ENCODE assay signal across 8 mouse cellular contexts in the genomic region with DNA sequence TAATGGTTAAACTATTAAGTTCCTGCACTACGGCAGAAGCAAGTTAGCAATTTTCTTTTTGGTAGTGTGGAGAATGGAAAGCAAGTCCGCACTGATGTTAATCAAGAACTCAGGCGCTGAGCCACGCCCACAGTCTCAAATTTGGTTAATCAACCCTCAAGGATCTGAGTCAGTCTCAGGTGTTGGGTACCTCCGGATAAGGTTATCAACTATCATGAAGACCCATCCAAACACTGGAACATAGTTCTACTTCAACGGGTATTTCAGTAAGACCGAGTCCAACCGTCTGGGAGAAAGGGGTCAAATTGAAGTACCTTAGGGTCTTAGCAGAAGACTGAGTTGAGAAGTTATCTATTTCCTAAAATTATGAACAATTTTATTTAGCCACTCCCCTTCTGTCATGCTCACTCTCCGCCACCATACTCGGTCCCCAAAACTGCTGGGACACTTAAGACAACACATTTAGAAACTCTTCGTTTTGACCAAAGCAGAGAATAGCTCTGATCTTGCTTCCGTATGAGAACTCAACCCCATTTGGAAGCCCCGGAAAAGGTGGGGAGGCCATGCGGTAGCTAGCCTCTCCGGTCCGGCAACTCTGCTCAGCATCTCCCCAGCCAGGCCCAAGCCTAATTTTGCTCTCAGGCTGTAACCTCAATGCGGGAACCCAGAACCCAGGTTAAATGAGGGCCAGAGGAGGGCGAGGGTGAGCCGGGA. TPM values are rescaled to one million over a fixed set of nuclear protein-coding genes. Genes with fewer than 3 reads are reported as not detected.
DNase-seq lines count a peak whose midpoint lies in the region; ATAC-seq and TF ChIP-seq lines count a peak whose summit lies in the region.

No protein-coding gene starts in this region.

- peaks cover 4% of the 10 kb centered on the region; the same call in 1 of the 2 replicates for H3K4me1 ChIP-seq in heart, adult 2 months (ENCODE audit: control insufficient read depth, insufficient read depth, low read length)
- H3K4me1 ChIP-seq in heart, postnatal 0 days (ENCODE audit: control insufficient read depth, insufficient read depth), result peaks cover 4% of the 10 kb centered on the region
- H3K4me1 ChIP-seq in limb, embryonic 11.5 days (ENCODE audit: control insufficient read depth, insufficient read depth, low read length), result 0 out of 2 replicates have a peak, but pooled peaks cover 2% of the 10 kb centered on the region
- H3K4me1 ChIP-seq in neural tube, embryonic 12.5 days, result peaks cover 8% of the 10 kb centered on the region

- intact Hi-C loops in heart, adult 2 months (cut with DNase I), result loop anchor here (1.0 to 10.0 kb wide), 3 partner anchors 23 to 108 kb away; partner anchors contain the start of genes Ccdc47, Ddx42, Gm10840 and Limd2
- intact Hi-C loops in heart, postnatal 14 days (cut with DNase I), result no loop called here
- intact Hi-C loops in left cerebral cortex, postnatal 14 days (cut with DNase I), result no loop called here

- 7% methylated on average over 19 of the region's 19 CpGs for WGBS in heart, adult 2 months
- WGBS in heart, postnatal 0 days, result 10% methylated on average over 19 of the region's 19 CpGs
- 14% methylated on average over 19 of the region's 19 CpGs for WGBS in limb, embryonic 11.5 days
- 11% methylated on average over 19 of the region's 19 CpGs for WGBS in neural tube, embryonic 12.5 days

- H3K4me3 ChIP-seq in heart, adult 2 months, result peak overlapping the region; percentile 72
- peak overlapping the region; percentile 73 for H3K4me3 ChIP-seq in heart, postnatal 0 days (ENCODE audit: low read depth, low read length)
- peak overlapping the region; percentile 69 for H3K4me3 ChIP-seq in limb, embryonic 11.5 days (ENCODE audit: low read depth, low read length)
- H3K4me3 ChIP-seq in neural tube, embryonic 12.5 days, result peak overlapping the region; percentile 73

- no peak for TF ChIP-seq CTCF in heart, adult 2 months (IDR thresholded peaks at IDR 0.05)
- no peak for TF ChIP-seq CTCF in heart, postnatal 0 days (IDR thresholded peaks at IDR 0.05; ENCODE audit: low read depth)

- no peaks in the 10 kb centered on the region for H3K27me3 ChIP-seq in heart, adult 2 months (ENCODE audit: control insufficient read depth, insufficient read depth, low read length)
- no peaks in the 10 kb centered on the region for H3K27me3 ChIP-seq in heart, postnatal 0 days (ENCODE audit: control insufficient read depth, insufficient read depth, low read length)
- H3K27me3 ChIP-seq in limb, embryonic 11.5 days (ENCODE audit: control insufficient read depth, insufficient read depth, low read length), result no peaks in the 10 kb centered on the region
- H3K27me3 ChIP-seq in neural tube, embryonic 12.5 days (replicated peaks), result no peaks in the 10 kb centered on the region

- peak overlapping the region; percentile 76 for H3K4me2 ChIP-seq in heart, postnatal 0 days (ENCODE audit: low read depth, low read length)
- peak overlapping the region; percentile 59 for H3K4me2 ChIP-seq in limb, embryonic 11.5 days (ENCODE audit: low read depth, severe bottlenecking)
- peak overlapping the region; percentile 78 for H3K4me2 ChIP-seq in neural tube, embryonic 12.5 days (replicated peaks)

- TF ChIP-seq EP300 in heart, adult 2 months (IDR thresholded peaks at IDR 0.05; ENCODE audit: insufficient read depth, low read depth, low read length), result 0 out of 2 replicates have a peak, but pooled peaks have one; percentile 21
- TF ChIP-seq EP300 in heart, postnatal 0 days (IDR thresholded peaks at IDR 0.05; ENCODE audit: low read depth), result no peak

- no peak for DNase-seq in heart, adult 2 months
- DNase-seq in heart, postnatal 14 days, result no peak
- DNase-seq in R1 (ENCODE audit: low read depth, low spot score) (peak; percentile 34), adipocyte (ENCODE audit: low spot score) (no peak)
- DNase-seq in heart, postnatal 0 days (ENCODE audit: low spot score), result no peak
- DNase-seq in limb, embryonic 11.5 days (ENCODE audit: low spot score), result no peak
- no peak for DNase-seq in left cerebral cortex, postnatal 14 days (ENCODE audit: low spot score in 2 of 2)

- peak overlapping the region; percentile 84 for H3K9ac ChIP-seq in heart, adult 2 months (ENCODE audit: low read depth, low read length)
- H3K9ac ChIP-seq in heart, postnatal 0 days (replicated peaks; ENCODE audit: low read depth, low read length), result peak overlapping the region; percentile 69
- H3K9ac ChIP-seq in limb, embryonic 11.5 days (ENCODE audit: low read length), result peak overlapping the region; percentile 79
- peak overlapping the region; percentile 67 for H3K9ac ChIP-seq in neural tube, embryonic 12.5 days

- no peaks in the 10 kb centered on the region for H3K79me2 ChIP-seq in heart, adult 2 months (replicated peaks; ENCODE audit: control insufficient read depth, insufficient read depth, low read length)

- no peak for TF ChIP-seq POLR2A in heart, adult 2 months (IDR thresholded peaks at IDR 0.05; ENCODE audit: insufficient read depth, low read depth, low read length)

- peaks cover 3% of the 10 kb centered on the region; the same call in 1 of the 2 replicates for H3K36me3 ChIP-seq in heart, adult 2 months (ENCODE audit: control insufficient read depth, insufficient read depth, low read length)
- H3K36me3 ChIP-seq in heart, postnatal 0 days (replicated peaks; ENCODE audit: control insufficient read depth, insufficient read depth, low read length), result peaks cover 15% of the 10 kb centered on the region
- no peaks in the 10 kb centered on the region; the same call in 1 of the 2 replicates for H3K36me3 ChIP-seq in limb, embryonic 11.5 days (ENCODE audit: control insufficient read depth, insufficient read depth, low read length)
- peaks cover 15% of the 10 kb centered on the region for H3K36me3 ChIP-seq in neural tube, embryonic 12.5 days

- H3K9me3 ChIP-seq in heart, postnatal 0 days (replicated peaks; ENCODE audit: control insufficient read depth, low read length), result no peaks in the 10 kb centered on the region
- no peaks in the 10 kb centered on the region for H3K9me3 ChIP-seq in limb, embryonic 11.5 days (ENCODE audit: control insufficient read depth, low read length)
- H3K9me3 ChIP-seq in neural tube, embryonic 12.5 days, result no peaks in the 10 kb centered on the region

- ATAC-seq in heart, postnatal 0 days (ENCODE audit: insufficient read depth, low read depth), result peak; percentile 39
- ATAC-seq in limb, embryonic 11.5 days (ENCODE audit: insufficient number of reproducible peaks, low FRiP score, low TSS enrichment, low read depth), result peak; percentile 18; the same call in 1 of the 2 replicates
- peak; percentile 23; the same call in 1 of the 2 replicates for ATAC-seq in neural tube, embryonic 12.5 days (ENCODE audit: low FRiP score, low read depth)

- H3K27ac ChIP-seq in heart, adult 2 months, result peak overlapping the region; percentile 86
- H3K27ac ChIP-seq in heart, postnatal 0 days (ENCODE audit: low read depth), result peak overlapping the region; percentile 78
- peak overlapping the region; percentile 62; the same call in 1 of the 2 replicates for H3K27ac ChIP-seq in limb, embryonic 11.5 days (replicated peaks; ENCODE audit: low read depth, low read length)
- H3K27ac ChIP-seq in neural tube, embryonic 12.5 days, result peak overlapping the region; percentile 65

RNA-seq across cellular contexts. Expression of gene Strada, which starts 9.2 kb away (rescaled TPM):
- total RNA-seq in heart, adult 2 months (2021), result 1 to 10 TPM; 6.2 to 7.0 TPM
- polyA plus RNA-seq in heart, adult 2 months (2012; rRNA removed), result 16.9 and 21.8 TPM in 2 replicates
- 1 to 10 TPM; 8.7 TPM for total RNA-seq in heart, postnatal 14 days (2021)
- 12.6 and 18.7 TPM in 2 replicates for total RNA-seq in heart, postnatal 0 days (2014; rRNA removed; ENCODE audit: low replicate concordance)
- 12.6 and 13.0 TPM in 2 replicates for polyA plus RNA-seq in heart, postnatal 0 days (2015; fragmentation: Nextera tagmentation; extraction: Ambion mirVana)
- polyA plus RNA-seq in limb, embryonic 11.5 days (2014; fragmentation: Nextera tagmentation; extraction: Ambion mirVana), result 36.7 and 40.0 TPM in 2 replicates
- polyA plus RNA-seq in neural tube, embryonic 12.5 days (2016; fragmentation: Nextera tagmentation; extraction: Ambion mirVana), result 37.1 and 38.3 TPM in 2 replicates
- total RNA-seq in left cerebral cortex, postnatal 14 days (2021), result 10 to 100 TPM; 24.3 to 26.9 TPM

RNA-seq across cellular contexts. Expression of gene Ccdc47, which starts 23.3 kb away (rescaled TPM):
- total RNA-seq in heart, adult 2 months (2021), result 10 to 100 TPM; 78.1 to 82.2 TPM
- polyA plus RNA-seq in heart, adult 2 months (2012; rRNA removed), result 23.7 and 47.4 TPM in 2 replicates
- total RNA-seq in heart, postnatal 14 days (2021), result 10 to 100 TPM; 74.4 to 76.0 TPM
- total RNA-seq in heart, postnatal 0 days (2014; rRNA removed; ENCODE audit: low replicate concordance), result 22.0 and 23.6 TPM in 2 replicates
- polyA plus RNA-seq in heart, postnatal 0 days (2015; fragmentation: Nextera tagmentation; extraction: Ambion mirVana), result 80.6 and 89.8 TPM in 2 replicates
- polyA plus RNA-seq in limb, embryonic 11.5 days (2014; fragmentation: Nextera tagmentation; extraction: Ambion mirVana), result 53.5 and 68.1 TPM in 2 replicates
- polyA plus RNA-seq in neural tube, embryonic 12.5 days (2016; fragmentation: Nextera tagmentation; extraction: Ambion mirVana), result 89.5 and 90.2 TPM in 2 replicates
- total RNA-seq in left cerebral cortex, postnatal 14 days (2021), result 10 to 100 TPM; 78.5 to 79.8 TPM

RNA-seq across cellular contexts. Expression of gene Ddx42, which starts 23.9 kb away (rescaled TPM):
- 10 to 100 TPM; 23.5 to 27.5 TPM for total RNA-seq in heart, adult 2 months (2021)
- 6.0 and 11.9 TPM in 2 replicates for polyA plus RNA-seq in heart, adult 2 months (2012; rRNA removed)
- 10 to 100 TPM; 29.2 to 30.0 TPM for total RNA-seq in heart, postnatal 14 days (2021)
- total RNA-seq in heart, postnatal 0 days (2014; rRNA removed; ENCODE audit: low replicate concordance), result 15.8 and 17.8 TPM in 2 replicates
- polyA plus RNA-seq in heart, postnatal 0 days (2015; fragmentation: Nextera tagmentation; extraction: Ambion mirVana), result 25.5 and 29.2 TPM in 2 replicates
- 96.6 and 110 TPM in 2 replicates for polyA plus RNA-seq in limb, embryonic 11.5 days (2014; fragmentation: Nextera tagmentation; extraction: Ambion mirVana)
- 108 and 113 TPM in 2 replicates for polyA plus RNA-seq in neural tube, embryonic 12.5 days (2016; fragmentation: Nextera tagmentation; extraction: Ambion mirVana)
- 10 to 100 TPM; 69.0 to 69.4 TPM for total RNA-seq in left cerebral cortex, postnatal 14 days (2021)

RNA-seq across cellular contexts. Expression of gene Limd2, which starts 32.2 kb away (rescaled TPM):
- total RNA-seq in heart, adult 2 months (2021), result 1 to 10 TPM; 3.6 to 4.7 TPM
- 10.0 and 11.5 TPM in 2 replicates for polyA plus RNA-seq in heart, adult 2 months (2012; rRNA removed)
- total RNA-seq in heart, postnatal 14 days (2021), result 10 to 100 TPM in 1 of 2 experiments, 1 to 10 TPM in 1; 9.7 to 19.3 TPM
- 8.2 and 34.8 TPM in 2 replicates for total RNA-seq in heart, postnatal 0 days (2014; rRNA removed; ENCODE audit: low replicate concordance)
- 40.4 and 44.6 TPM in 2 replicates for polyA plus RNA-seq in heart, postnatal 0 days (2015; fragmentation: Nextera tagmentation; extraction: Ambion mirVana)
- 516 and 591 TPM in 2 replicates for polyA plus RNA-seq in limb, embryonic 11.5 days (2014; fragmentation: Nextera tagmentation; extraction: Ambion mirVana)
- polyA plus RNA-seq in neural tube, embryonic 12.5 days (2016; fragmentation: Nextera tagmentation; extraction: Ambion mirVana), result 277 and 281 TPM in 2 replicates
- 100 to 1,000 TPM in 1 of 2 experiments, 10 to 100 TPM in 1; 97.2 to 103 TPM for total RNA-seq in left cerebral cortex, postnatal 14 days (2021)

RNA-seq across cellular contexts. Expression of gene Gm10840, which starts 32.2 kb away (rescaled TPM):
- not detected for total RNA-seq in heart, adult 2 months (2021)
- polyA plus RNA-seq in heart, adult 2 months (2012; rRNA removed), result not detected in 2 replicates
- not detected for total RNA-seq in heart, postnatal 14 days (2021)
- not detected in 2 replicates for total RNA-seq in heart, postnatal 0 days (2014; rRNA removed; ENCODE audit: low replicate concordance)
- polyA plus RNA-seq in heart, postnatal 0 days (2015; fragmentation: Nextera tagmentation; extraction: Ambion mirVana), result not detected in 2 replicates
- 0.64 TPM in 1 of 2 replicates, not detected in the other for polyA plus RNA-seq in limb, embryonic 11.5 days (2014; fragmentation: Nextera tagmentation; extraction: Ambion mirVana)
- polyA plus RNA-seq in neural tube, embryonic 12.5 days (2016; fragmentation: Nextera tagmentation; extraction: Ambion mirVana), result not detected in 2 replicates
- total RNA-seq in left cerebral cortex, postnatal 14 days (2021), result not detected
